Mouse (Mus musculus): ENCODE data around the gene Fto.

DNA sequence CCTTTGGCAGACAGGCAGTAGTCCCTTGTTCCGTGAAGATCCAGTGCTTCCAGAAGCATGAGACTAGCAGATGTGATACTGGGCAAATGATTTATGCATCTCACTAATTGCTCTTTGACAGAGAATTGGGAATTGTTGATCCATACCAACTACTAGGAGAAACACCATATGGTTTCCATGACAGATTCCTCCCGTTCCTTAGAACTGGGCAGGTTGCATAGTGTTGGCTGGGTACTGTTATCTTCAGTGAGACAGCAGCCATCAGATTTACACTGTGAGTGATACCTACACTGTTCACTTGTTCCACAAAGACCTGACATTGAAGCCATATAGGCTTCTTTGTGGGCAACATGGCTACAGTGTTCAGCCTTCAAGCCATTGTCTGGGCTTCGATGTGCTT is 191.0 kb downstream of the Fto start:
- TF ChIP-seq CTCF (IDR thresholded peaks at IDR 0.05; ENCODE audit: borderline replicate concordance, extremely low read depth, insufficient read depth, insufficient read length) = no peak
- no peak for TF ChIP-seq POLR2A (IDR thresholded peaks at IDR 0.05; ENCODE audit: borderline replicate concordance, extremely low read depth, insufficient read depth, insufficient read length, poor library complexity, severe bottlenecking)

Measured in brain, embryonic 14.5 days (tissue).